Mouse (Mus musculus) left cerebral cortex, adult 2 months (tissue): ENCODE results near the gene Efna5. TPM values are rescaled to one million over a fixed set of nuclear protein-coding genes. Genes with fewer than 3 reads are reported as not detected.

Experiments
- DNase-seq, 2 experiments: peaks; one replicate each; pipeline ENCODE4 v3.0.0; 2021 to 2022; ENCODE audit warnings: low spot score in 2 of 2, mixed read lengths in 1 of 2; ENCODE audit errors: extremely low spot score in 1 of 2
- H3K27ac ChIP-seq: fragments of 200-600 bp; 2 replicates; pipeline ENCODE4 v1.8.1; 2022
- H3K4me3 ChIP-seq: fragments of 200-600 bp; 2 replicates; pipeline ENCODE4 v1.8.1; 2022
- CTCF ChIP-seq: fragments of 200-600 bp; IDR thresholded peaks from 2 replicates; pipeline ENCODE4 v1.8.1; 2022; ENCODE audit warnings: antibody characterized with exemption, mild to moderate bottlenecking, moderate library complexity
- intact Hi-C: fragments of 180-260 bp; cut with DNase I; formaldehyde crosslinking; loops from one replicate; pipeline ENCODE4 v1.15.1; 2025
- total RNA-seq, 2 experiments: library from RNA; stranded (reverse); gene quantifications; 2 replicates each; pipeline ENCODE4 v1.2.3; 2021

Gene Efna5
- total RNA-seq, 2 experiments from 2014 or later, result 38.8 to 47.7 TPM

DNA sequence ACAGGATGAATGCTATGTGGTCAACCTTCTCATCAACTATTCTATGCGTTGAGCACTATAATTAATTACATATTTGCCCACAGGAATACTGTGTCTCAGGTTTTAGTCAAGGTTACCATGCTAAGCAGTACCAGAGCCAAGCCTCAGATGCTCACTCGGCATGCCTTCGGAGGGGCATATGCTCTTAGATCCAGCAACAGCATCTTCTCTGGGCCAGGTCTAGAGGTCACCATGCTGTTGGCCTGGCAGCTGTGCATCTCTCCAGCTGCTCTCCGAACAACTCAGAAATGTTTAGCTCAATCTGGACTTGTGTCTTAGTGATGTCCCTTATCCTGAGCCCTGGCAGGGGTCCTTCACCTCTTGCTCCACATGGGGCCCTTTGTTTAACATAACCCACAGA, 114.4 kb downstream of the Efna5 start:
- no peak for DNase-seq
- Histone ChIP-seq H3K27ac (no peak overlapping the region), H3K4me3 (no peak overlapping the region)
- intact Hi-C loops, result no loop called here
- TF ChIP-seq CTCF, result no peak

DNA sequence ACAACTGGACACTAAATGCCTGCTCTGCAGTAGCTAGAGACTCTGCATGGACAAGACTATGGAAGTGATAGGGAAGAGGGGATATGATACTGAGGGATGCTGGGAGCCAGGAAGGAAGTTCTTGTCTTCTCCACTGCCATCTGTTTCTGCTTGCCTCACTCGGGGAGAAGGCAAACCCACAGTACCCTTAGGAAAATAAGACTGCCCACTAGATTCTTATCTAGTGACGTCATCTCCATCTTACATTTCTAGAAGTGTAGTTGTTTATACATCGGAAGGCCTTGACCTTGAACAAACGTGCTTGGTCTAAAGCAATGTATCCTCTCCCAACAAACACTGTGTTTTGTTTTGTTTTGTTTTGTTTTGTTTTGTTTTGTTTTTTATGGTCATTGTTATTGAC, 116.0 kb downstream of the Efna5 start:
- intact Hi-C loops, result no loop called here
- TF ChIP-seq CTCF, result no peak
- no peak overlapping the region for H3K4me3 ChIP-seq
- H3K27ac ChIP-seq, result no peak overlapping the region
- no peak for DNase-seq

DNA sequence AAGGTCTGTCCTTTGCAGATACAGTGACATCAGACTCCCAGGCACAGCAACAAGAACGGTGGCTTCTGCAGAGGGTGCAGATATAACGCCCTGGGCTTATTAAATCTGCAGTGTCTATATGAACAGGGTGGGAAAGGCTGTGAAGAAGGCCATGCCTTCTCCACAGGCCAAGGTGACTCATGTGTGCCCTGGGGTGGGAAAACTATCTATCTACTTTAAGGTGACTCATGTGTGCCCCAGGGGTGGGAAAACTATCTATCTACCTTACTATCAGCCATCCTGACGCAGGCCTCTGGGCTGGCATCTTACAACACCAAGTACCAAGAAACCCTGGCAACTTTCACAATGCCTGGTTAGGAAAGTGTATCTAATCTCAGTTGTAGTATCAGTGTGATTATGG, 124.2 kb downstream of the Efna5 start:
- Histone ChIP-seq H3K27ac (peak overlapping the region; percentile 33; the same call in 1 of the 2 replicates), H3K4me3 (no peak overlapping the region)
- intact Hi-C loops, result no loop called here
- no peak for DNase-seq
- no peak for TF ChIP-seq CTCF

DNA sequence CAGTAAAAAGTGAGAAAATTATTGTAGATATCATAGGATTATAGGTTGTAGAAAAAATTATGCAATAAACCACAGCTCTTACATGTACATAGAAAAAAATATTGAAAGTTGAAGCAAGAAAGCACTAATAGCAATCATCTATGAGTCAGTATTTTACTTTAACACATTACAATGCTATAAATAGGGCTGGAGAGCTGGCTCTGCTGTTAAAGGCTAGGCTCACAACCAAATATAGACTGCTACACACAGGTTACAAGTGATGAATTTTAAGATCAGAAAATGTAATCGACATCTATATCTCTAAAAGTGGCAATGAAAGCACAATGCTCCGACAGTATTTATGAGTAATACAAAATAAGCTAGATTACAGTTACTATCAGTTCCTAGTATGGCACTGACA, 125.5 kb downstream of the Efna5 start:
- DNase-seq, result no peak
- intact Hi-C loops, result loop anchor here (2.0 kb wide), 2 partner anchors 31 to 99 kb away; no protein-coding TSS in a partner anchor
- no peak overlapping the region for H3K4me3 ChIP-seq
- no peak for TF ChIP-seq CTCF
- H3K27ac ChIP-seq, result peak overlapping the region; percentile 76; the same call in 1 of the 2 replicates

DNA sequence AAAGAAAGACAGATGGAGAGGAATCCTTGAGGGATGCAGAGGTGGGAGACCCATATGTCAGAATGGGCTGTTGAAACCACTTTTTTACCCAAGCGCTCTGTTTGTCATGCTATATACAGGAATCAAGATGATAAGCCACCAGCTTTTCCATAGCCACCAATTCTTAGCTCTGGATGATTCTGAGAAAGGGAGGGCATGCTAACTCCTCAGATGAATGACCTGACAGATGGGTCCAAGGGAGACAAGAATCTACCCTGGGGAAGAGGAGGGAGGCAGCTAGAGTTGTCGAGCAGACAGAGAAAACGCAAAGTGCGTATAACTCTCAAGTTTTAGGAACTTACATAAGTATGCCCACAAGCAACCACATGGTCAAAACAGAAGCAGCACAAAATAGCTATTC, 126.5 kb downstream of the Efna5 start:
- DNase-seq, result no peak
- intact Hi-C loops, result loop anchor here (2.0 kb wide), 2 partner anchors 30 to 98 kb away; no protein-coding TSS in a partner anchor

DNA sequence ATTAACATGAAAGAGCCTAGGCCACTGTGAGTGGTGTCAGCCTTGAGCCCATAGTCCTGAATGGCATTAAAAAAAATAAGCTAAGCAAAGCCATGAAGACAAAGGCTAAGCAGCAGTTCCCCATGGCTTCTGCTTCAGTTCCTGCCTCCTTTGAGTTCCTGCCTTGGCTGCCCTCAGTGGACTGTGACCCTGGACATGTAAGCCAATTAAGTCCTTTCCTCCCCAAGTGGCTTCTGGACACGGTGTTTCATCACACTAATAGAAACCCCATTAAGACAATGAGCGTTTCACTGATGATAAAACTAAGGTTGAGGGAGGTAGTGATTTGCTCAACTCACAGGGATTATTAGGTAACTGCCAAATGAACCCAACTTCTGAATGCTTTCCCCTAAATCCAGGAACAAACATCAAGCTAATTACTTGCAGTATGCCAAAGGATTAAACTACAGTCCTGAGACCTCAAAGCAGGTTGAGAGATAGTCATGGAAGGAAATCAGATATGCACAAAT, 128.7 kb downstream of the Efna5 start:
- intact Hi-C loops, result no loop called here
- TF ChIP-seq CTCF, result no peak
- no peak for DNase-seq
- no peak overlapping the region for H3K4me3 ChIP-seq
- no peak overlapping the region for H3K27ac ChIP-seq

More for the DNA sequence above, 126.5 kb downstream of the Efna5 start:
- Histone ChIP-seq H3K4me3 (no peak overlapping the region), H3K27ac (peak overlapping the region; percentile 76)
- TF ChIP-seq CTCF, result no peak

DNA sequence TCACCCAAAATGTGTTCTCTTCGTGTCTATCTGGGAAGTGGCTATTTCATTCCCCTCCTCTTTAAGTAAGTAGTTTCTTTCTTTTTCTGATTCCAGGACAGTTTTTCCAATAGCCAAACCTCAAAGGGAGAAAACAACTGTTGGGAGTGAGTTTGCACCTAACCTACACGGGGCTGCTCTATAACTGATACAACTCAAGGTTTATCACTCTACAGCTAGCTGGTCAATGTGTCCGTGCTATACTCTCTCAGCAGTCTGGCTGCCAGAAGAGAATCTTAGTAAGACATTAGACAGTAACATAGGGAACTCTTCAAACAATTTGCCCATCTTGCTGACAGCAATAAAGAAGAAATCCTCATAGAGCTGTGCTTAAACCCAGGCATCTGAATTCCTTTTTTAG, 130.5 kb downstream of the Efna5 start:
- H3K27ac ChIP-seq, result no peak overlapping the region
- H3K4me3 ChIP-seq, result no peak overlapping the region
- intact Hi-C loops, result no loop called here
- no peak for DNase-seq
- TF ChIP-seq CTCF, result no peak

DNA sequence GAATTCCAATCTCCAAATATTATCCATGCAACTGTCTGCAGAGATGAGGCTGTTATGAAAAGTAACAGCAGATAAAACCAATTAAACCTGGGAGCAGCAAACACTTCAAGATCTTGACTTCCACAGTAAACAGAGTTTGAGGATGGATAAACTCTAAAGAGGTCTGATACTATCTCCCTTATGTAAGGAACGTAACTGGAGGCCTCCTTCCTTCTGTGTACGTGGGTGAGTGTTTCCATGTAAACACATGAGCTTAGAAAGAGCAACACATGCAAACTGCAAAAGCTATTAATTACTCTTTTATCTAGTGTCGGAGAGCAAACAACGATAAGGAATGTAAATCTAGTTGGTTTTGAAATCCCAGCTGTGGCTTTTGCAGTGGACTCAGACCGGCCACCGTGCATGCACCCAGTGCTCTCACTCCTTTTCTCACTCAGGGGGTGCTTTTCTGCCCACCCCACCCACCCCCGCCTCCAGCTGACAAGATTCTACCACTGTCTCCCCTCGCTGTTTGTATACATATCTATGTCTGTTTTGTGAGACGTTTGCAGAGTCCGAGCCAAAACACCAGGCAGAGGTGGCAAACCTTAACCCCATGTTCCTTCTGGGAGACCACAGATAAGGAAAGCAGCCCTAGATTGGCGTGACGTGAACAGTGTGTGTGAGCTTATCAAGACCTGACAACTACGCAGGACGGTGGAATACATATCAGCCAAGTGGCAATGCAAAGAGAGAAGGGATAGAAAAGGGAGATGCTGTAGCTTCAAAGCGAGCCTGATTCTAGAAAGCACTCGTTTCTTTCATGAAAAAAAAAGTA, 132.1 kb downstream of the Efna5 start:
- intact Hi-C loops, result no loop called here
- Histone ChIP-seq H3K27ac (0 out of 2 replicates have a peak overlapping the region, but pooled peaks have one; percentile 11), H3K4me3 (no peak overlapping the region)
- no peak for DNase-seq
- no peak for TF ChIP-seq CTCF

- DNase-seq, result no peak
- no peak for TF ChIP-seq CTCF
- intact Hi-C loops, result loop anchor here (1.0 kb wide), 1 partner anchor 19 kb away; no protein-coding TSS in a partner anchor
- Histone ChIP-seq H3K27ac (peak overlapping the region; percentile 44; the same call in 1 of the 2 replicates), H3K4me3 (no peak overlapping the region)
Observed at GRCm38 (mm10) chr17:62747381-62747780, 133.7 kb downstream of the Efna5 start.

GRCm38 (mm10) chr17:62746827-62747226, 134.3 kb downstream of the Efna5 start:
- DNase-seq, result no peak
- H3K27ac ChIP-seq, result no peak overlapping the region; the same call in 1 of the 2 replicates
- TF ChIP-seq CTCF, result no peak
- intact Hi-C loops, result loop anchor here (1.0 kb wide), 1 partner anchor 19 kb away; no protein-coding TSS in a partner anchor
- H3K4me3 ChIP-seq, result no peak overlapping the region

GRCm38 (mm10) chr17:62745286-62745685, 135.8 kb downstream of the Efna5 start:
- intact Hi-C loops, result no loop called here
- Histone ChIP-seq H3K27ac (no peak overlapping the region), H3K4me3 (no peak overlapping the region)
- no peak for DNase-seq
- TF ChIP-seq CTCF, result no peak

GRCm38 (mm10) chr17:62744239-62744638, 136.9 kb downstream of the Efna5 start:
- DNase-seq, result no peak
- intact Hi-C loops, result no loop called here
- H3K27ac ChIP-seq, result no peak overlapping the region
- TF ChIP-seq CTCF, result no peak
- H3K4me3 ChIP-seq, result no peak overlapping the region
